Mouse (Mus musculus): Measurements from ENCODE around the gene Gm29609.

The Gm29609 gene

GRCm38 (mm10) chr5:31198170-31198569 lies 18.5 kb upstream of the Gm29609 start:
- no peak for DNase-seq (ENCODE audit: low read depth, low spot score)

GRCm38 (mm10) chr5:31197072-31197471 lies 17.4 kb upstream of the Gm29609 start:
- DNase-seq (ENCODE audit: low read depth, low spot score), result no peak

GRCm38 (mm10) chr5:31196207-31196606 lies 16.5 kb upstream of the Gm29609 start:
- DNase-seq (ENCODE audit: low read depth, low spot score), result no peak

DNA sequence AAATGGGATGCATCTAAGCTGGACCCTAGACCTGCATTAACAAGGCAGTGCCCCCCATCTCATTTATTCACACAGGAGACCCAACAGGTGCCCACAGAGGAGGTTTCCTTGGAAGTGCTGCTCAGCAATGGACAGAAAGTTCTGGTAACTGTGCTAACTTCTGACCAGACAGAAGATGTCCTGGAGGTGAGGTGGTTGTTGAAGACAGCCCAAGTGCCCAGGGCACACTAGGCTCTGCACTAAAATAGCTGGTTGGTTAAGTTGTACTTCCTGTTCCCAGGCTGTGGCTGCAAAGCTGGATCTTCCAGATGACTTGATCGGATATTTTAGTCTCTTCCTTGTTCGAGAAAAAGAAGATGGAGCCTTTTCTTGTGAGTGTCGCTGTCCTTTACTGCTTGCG lies 16.0 kb upstream of the Gm29609 start:
- DNase-seq (ENCODE audit: low read depth, low spot score), result no peak

DNA sequence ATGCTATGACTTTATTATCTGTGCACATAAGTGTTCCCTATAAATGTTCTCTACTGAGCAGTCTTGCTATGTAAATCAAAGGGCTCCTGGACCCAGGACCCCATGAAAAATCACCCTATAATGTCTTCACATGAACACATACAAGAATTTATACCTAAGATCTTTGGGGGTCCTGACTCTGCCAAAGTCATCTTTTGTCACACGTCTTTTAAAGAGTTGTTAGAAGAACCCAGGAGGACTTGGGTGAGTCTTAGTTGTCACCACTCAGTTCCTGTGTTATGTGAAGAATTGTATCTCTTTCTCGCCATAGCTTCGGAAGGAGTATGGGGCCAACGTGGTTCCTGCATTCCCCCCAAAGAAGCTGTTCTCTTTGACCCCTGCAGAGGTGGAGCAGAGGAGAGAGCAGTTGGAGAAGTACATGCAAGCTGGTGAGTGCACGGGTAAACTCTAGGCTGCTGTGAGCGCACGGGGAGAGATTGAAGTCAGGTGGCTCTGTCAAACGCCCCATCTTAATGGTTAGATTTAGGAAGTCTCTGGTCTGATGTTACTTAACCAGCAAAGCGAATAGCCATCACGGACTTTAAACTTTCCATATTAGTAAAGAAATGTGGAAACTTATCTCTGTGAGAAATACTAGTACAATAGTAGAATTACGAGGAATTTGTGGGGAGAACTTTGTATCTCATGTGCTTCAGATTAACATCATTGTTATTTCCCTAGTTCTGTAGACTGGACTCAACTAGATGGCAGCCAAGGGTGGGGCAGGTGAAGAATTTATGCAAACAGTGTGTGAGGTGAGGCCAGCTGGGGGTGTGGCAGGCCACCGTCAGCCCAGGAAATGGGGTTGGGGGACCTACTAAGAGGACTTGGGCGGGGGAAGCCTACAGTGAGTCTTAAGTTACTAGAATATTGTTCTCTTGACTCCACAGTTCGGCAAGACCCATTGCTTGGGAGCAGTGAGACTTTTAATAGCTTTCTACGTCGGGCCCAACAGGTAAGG lies 15.1 kb upstream of the Gm29609 start:
- no peak for DNase-seq (ENCODE audit: low read depth, low spot score)

DNA sequence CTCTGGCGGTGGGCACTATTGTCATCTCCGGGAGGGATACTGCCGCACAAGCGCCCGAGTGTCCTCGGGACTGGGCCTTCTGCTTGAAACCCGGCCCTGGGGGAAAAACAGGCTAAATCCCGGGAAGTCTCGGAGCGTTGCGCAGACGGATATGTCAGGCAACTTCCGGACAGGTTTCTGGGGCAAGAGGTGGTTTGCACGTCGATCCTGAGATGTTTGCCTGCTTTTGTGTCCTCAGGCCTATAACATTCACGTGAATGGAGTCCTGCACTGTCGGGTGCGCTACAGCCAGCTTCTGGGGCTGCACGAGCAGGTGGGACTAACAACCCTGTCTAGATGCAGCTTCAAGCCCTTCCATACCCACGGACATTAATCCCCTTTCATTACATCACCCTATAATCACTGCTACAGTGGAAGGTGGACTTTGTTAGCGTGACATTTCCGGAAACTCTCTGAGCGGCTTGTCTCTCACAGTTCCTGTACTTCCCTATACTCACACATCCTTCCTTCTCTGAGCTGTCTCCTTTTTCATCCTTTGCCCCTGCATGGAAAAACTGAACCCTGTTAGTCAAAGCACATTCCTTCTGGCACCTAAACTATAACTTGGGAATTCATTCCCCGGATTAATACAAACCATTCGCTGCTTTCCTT lies 14.0 kb upstream of the Gm29609 start:
- DNase-seq (ENCODE audit: low read depth, low spot score), result peak; percentile 65

DNA sequence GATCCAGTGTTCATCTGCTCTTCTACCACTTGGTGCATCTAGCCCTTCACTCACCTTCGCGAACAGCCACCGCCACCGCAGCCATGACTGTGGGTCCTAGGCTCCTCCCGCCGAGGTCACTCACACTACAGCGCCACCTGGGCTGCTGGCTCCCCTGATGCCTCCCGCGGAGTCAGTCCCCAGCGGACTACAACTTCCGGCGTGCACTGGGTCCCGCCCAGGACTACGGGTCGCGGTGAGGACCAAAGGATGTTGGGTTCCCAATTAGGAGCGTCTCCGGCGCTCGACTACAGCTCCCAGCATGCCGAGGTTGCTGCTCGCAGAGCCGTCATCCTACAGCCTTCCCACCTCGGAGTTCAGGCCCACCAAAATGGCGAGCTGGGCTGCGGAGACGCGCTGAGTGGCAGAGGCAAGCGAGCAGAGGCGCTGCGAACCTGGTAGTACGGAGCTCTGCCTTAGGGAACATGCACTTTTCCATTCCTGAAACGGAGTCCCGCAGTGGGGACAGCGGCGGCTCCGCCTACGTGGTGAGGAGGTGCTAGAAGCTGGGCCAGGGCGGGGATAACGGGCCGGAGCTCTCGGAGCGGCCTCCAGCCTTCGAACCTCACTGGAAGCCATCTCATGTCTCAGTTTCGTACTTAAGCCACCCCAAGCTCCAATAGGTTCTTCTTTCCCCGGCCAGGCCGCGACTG lies 13.4 kb upstream of the Gm29609 start, which contains the start of the genes Snx17 and Eif2b4:
TSS of gene Snx17 (plus strand) at position 289 of the 692 bp plus-strand sequence.
TSS of gene Eif2b4 (minus strand) at position 492 of the 692 bp plus-strand sequence.
- peak; percentile 99 for DNase-seq (ENCODE audit: low read depth, low spot score)

DNA sequence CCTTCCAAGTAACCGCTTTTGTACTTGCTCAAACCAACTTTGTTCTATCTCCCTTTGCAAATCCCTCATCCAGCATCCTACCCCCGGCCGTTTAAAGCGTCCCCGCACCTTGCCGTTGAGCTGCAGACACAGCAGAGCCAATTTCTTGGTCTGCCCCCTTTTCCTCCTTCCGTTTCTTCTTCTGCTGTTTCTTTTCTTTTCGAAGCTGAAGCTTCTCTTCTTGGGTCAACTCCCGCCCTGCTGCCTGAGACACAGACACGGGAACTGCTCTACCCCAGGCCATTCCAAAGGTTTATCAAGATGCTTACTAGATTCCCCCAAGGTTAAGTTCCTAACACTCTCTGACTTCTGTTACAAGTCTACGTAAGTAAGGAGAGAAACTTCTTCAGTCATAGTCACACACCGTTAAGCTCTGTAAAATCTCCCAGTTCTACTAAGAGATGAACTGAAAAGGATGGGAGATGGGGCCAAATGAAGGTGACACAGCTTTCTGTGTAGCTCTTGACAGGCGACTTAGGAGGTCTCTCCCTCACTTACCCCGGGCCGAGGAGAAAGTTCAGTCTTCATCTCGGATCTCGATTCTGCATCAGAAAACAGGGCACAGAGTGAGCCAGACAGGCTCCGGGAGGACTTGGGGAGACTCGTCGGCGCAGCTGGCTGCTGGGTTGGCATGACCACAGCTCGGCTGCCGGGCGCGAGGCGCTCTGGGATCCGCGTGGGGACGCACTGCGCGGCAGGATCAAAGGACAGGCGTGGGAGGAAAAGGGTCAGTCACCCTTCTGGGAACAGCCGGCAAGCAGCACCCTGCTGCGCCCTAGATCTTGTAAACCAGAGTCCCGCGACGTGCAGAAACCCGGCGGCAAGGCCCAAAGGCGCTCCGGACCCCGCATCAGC lies 12.6 kb upstream of the Gm29609 start:
- DNase-seq (ENCODE audit: low read depth, low spot score), result no peak

DNA sequence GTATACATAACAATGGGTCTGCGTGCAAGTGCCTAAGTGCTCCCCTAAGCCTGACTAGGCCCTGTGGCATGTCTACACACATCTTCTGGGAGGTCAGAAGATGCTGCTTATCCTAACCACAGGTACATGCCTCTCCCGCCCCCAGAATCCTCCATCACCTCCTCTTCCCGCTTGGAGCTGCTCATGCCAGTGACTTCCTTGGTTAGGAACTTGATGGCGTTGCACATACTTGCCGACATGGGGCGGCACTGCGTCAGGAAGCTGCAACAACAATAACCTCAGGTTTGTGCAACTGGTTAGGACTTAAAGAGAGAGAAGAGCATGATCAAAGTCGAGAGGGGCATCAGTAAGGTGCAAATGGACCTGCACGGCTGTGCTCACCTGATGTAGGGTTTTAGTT lies 10.5 kb upstream of the Gm29609 start:
- DNase-seq (ENCODE audit: low read depth, low spot score), result no peak

GRCm38 (mm10) chr5:31188223-31188840 lies 8.6 kb upstream of the Gm29609 start:
- peak; percentile 60 for DNase-seq (ENCODE audit: low read depth, low spot score)

- DNase-seq (ENCODE audit: low read depth, low spot score), result no peak
Measured at GRCm38 (mm10) chr5:31183678-31184077, 4.0 kb upstream of the Gm29609 start.

DNA sequence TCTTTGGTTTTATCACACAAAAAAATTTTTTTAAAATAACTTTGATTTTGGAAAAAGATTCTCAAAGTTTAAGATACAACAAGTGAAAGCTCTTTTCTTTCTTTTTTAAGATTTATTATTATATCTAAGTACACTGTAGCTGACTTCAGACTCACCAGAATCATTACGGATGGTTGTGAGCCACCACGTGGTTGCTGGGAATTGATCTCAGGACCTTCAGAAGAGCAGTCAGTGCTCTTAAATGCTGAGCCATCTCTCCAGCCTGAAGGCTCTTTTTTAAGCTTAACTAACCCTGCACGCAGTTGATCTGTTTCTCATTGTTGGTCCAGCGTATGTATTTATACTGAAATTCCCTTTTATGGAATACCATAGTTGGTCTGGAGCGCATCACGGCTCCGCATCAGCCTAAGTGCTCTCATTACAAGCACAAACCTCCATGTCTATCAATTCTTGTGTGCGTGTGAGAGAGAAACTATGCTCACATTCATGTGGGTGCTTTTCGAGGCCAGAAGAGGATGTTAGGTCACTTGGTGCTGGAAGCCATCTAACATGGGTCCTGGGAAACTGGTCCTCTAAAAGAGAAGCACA lies 1.6 kb upstream of the Gm29609 start:
- no peak for DNase-seq (ENCODE audit: low read depth, low spot score)

- peak; percentile 70 for DNase-seq (ENCODE audit: low read depth, low spot score)
Measured at GRCm38 (mm10) chr5:31179301-31179765, 378 bp downstream of the Gm29609 start.

- DNase-seq (ENCODE audit: low read depth, low spot score), result no peak
Measured at GRCm38 (mm10) chr5:31168630-31169029, 11.1 kb downstream of the Gm29609 start.

DNA sequence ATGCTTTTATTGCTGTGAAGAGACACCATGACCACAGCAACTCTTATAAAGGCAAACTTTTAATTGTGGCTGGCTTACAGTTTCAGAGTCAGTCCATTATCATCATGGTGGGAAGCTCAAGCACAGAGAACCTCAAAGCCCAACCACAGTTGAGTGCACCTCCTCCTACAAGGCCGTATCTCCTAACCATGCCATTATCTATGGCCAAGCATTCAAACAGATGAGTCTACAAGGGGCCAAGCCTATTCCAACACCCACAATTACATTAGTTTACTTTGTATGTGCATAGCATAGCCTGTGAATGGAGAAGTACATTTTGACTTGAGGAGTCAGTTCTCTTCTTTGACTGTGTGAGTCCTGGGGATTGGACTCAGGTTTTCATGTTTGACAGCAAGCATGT lies 14.8 kb downstream of the Gm29609 start:
- DNase-seq (ENCODE audit: low read depth, low spot score), result no peak

GRCm38 (mm10) chr5:31162462-31162861 lies 17.2 kb downstream of the Gm29609 start:
- DNase-seq (ENCODE audit: low read depth, low spot score), result no peak

DNA sequence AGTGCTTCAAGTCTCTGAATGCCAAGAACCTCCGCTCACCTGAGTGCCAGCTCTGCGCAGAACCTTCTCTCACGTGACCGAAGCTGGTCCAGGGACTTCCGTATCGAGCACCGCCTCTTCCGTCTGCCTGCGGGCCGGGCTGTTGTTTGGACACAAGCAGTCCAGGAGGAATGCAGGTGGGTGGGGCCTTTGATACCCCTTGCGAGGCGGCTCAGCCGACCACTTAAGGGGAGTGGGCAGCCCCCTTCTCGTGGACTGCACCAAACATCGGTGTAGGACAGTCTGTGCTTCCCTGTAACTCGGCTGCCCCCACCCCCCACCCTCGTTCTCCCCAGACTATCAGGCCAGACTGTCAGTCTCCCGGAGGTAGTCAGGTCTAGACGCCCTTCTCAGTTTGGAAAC lies 25.6 kb downstream of the Gm29609 start, which contains the start of gene Mpv17:
TSS of gene Mpv17 (minus strand) at position 100 of the 402 bp plus-strand sequence.
- peak; percentile 89 for DNase-seq (ENCODE audit: low read depth, low spot score)

DNA sequence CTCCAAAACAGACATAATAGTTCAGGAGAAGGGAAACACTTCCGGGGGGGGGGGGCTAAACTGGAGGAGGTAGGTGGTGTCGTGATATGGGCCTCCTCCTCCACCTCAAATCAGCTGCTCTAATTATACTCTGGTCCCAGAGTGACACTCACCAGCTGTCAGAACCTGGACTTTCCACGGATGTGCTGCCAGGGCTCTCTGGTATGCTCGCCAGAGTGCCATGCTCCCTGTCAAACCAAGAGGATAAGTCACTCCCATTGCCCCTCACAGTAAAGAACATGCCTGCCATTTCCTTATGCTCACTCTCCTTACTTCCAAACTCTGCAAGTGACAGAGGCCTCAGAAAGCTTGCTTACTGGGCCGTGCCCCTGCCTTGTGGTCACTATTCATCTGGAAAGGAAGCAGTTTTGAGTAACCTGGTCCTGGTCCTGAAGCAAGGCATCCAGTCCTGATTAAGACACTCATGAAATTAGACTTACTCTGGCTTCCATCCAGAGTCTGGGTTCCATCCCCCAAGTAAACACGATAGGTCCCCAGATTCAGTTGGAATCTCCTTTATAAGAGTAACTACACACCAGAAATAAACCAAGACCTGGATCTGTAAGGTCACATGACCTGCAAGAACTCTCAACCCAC lies 26.1 kb downstream of the Gm29609 start:
- DNase-seq (ENCODE audit: low read depth, low spot score), result no peak

- no peak for DNase-seq (ENCODE audit: low read depth, low spot score)
Measured at GRCm38 (mm10) chr5:31151746-31152145, 28.0 kb downstream of the Gm29609 start.

Data from A20 (cell line).